Mouse (Mus musculus): ENCODE results near the gene Mis12.

Gene Mis12

DNA sequence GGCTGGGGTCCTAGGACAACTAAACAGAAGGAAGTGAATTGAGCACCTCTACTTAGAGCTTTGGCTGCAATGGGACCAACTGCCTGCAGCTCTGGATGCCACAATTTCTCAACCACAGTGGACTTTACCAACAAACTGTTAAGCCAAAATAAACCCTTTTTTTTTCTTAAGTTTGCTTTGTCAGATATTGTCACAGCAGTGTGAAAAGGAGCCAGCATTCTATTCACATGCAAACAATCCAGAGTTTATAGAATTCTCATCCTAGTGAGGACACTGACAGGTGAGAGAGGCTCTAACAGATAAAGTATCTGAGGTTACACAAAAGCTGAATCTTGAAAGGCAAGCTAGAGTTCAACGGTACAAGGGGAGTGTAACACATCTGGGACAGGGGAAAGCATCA is 2.4 kb upstream of the Mis12 start:
- in situ Hi-C loops (cut with MboI) = no loop called here

DNA sequence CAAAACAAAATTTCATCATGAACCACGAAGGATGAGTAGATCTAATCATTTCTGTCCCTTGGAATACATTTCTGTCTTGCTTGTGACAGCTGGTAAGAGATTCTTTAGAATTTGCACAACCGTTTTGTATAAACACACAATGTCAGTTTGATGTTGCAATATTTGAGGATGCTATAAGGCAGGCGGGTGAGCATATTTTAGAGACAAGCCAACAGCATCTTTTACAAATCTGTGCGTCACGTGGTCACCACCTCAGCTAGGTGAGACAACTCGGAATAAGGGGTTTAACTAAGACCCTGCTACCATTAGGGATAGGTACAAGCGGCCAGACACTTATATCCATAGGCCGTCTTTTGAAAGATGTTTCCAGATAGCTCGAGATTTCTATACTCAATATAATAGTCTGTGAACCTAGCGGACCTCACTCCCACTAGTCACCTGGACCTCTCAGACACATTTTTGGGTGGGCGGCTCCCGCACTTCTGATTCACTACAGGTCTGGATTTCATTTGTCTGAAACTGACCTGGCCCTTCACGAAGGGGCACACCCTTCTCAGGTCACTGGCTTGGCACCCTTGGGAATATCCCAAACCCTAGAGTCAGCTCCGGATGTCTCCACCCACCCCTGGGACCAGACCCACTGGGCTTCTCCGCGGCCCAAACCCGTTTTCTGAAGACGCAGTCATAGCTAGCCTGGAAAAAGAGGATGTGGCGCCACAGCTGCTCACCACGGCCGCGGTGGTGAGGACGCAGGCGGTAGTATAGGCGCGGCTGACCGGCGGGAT is 803 bp upstream of the Mis12 start:
- in situ Hi-C loops (cut with MboI) = no loop called here

DNA sequence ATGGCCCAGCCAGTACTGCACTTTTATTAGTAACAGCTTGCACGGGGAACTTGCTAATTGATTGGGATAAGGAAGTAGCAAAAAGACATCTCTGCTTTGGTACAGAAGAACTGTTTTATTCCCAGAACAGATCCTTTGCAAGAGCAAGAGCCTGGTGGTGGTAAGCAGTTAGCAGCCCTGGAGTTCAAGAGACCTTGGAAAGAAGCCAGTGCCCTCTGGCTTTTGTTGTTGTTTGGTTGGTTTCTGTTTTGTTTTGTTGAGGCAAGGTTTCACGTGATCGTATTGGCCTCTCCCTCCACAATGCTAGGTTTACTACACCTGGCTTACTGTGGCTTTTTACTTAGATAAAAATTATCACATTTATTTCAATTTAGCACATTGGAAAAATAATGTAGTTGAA is 8.9 kb downstream of the Mis12 start:
- in situ Hi-C loops (cut with MboI) = no loop called here

DNA sequence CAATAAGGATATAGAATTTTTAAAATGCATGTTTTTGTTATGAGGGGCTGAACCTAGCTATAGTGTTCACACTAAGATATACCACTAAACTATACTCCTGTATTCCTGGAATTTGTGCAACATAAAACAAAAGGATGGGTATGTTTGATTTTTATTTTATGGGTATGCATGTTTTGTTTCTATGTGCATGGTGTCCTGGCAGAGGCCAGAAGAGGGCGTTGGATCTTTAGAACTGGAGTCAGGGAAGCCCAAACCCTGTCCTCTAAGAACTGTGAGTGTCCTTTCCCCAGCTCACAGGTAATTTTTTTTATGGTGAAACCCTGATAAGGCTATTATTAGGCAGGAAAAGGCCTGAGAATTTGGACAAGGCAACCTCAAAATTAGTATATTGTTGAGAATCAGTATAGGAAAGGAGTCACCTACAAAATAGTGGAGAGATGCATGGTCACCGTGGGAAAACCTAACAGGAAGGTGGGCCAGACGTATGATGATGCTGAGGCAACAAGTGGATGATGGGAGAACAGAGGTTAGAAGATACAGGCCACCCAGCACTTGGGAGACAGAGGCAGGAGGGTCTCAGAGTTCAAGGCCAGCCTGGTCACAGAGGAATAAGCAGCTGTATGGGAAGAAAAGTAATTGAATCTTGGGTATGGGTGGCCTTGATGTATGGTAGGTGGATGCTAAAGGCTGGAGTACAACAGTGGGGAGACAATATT is 10.2 kb downstream of the Mis12 start:
- in situ Hi-C loops (cut with MboI) = no loop called here

DNA sequence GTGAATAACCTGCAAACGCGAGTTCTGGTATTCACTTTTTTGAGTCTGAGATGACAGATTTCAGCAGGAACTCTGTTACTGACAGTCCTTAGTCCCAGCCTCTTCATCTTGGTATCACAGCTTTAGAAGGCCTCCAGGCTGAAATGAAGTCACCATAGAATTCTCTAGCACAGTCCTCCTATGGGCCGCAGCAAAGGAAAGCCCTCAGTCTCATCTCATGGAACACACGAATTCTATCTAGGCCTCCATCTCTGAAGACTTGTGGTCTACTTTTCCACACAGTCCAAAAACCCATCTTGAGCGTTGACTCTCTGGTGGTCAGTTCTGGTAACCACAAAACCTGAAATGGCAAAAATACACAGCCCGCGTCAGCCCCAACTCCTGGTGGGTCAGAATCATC is 12.7 kb downstream of the Mis12 start:
- in situ Hi-C loops (cut with MboI) = no loop called here

DNA sequence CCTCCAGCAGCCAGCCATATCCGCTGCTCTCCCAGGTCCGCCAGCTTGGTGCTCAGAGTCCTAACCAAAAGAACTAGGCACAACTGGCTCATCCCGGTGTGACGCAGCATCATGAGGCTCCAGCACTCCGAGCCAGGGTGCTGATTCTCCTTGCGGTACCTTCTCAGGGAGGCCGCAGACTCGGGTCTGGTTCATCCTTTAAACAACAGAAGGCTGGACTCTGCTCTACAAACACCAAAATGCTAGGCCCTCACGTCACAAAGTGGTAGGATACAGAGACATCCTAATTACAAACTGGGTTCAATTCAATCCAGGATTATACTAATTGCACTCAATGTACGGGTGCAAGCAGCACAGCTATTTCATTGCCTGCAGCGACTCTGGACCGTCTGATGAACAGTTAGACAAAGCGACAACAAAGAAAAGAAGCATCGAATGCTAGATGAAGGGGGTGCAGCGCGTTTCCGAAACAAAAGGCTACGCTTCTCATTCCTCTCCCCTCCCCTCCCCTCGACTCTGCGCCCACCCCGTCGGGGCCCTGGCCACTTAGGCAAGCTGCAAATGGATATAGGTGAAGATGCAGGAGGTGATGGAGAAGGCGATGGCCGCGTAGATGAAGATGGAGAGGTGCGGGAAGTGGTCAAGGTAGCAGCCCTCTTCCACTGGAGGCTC is 13.2 kb downstream of the Mis12 start:
- in situ Hi-C loops (cut with MboI) = no loop called here

DNA sequence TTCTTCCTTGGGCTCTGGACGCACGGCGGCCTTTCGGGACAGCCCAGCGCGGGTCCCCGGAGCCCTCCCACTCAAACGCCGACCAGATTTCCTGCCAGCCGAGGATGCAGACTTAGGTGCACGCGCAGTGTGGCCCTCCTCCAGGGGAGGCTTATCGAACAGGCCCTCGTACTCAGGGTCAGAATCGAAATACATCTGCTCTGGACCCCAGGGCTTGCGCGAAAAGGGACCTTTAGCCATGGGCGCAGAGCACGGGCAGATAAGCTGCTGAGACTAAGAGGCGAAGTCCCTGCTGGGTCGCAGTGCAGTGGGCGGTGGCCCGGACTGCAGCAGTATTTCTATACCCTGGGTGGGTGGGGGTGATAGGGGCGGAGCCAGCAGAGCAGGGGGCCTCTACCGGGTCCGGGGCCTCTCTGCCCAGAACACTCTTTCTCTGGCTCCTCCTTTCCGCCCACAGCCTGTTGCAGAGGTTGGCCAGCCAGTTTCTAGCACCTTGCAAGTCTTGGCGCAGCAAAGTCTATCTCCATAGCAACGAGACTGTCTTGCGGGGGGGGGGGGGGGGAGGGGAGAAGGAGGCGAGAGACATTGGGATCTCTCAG is 13.9 kb downstream of the Mis12 start, which contains the start of gene 6330403K07Rik:
Gene 6330403K07Rik (minus strand): TSS at position 351 of the 599 bp plus-strand sequence.
- in situ Hi-C loops (cut with MboI) = no loop called here

DNA sequence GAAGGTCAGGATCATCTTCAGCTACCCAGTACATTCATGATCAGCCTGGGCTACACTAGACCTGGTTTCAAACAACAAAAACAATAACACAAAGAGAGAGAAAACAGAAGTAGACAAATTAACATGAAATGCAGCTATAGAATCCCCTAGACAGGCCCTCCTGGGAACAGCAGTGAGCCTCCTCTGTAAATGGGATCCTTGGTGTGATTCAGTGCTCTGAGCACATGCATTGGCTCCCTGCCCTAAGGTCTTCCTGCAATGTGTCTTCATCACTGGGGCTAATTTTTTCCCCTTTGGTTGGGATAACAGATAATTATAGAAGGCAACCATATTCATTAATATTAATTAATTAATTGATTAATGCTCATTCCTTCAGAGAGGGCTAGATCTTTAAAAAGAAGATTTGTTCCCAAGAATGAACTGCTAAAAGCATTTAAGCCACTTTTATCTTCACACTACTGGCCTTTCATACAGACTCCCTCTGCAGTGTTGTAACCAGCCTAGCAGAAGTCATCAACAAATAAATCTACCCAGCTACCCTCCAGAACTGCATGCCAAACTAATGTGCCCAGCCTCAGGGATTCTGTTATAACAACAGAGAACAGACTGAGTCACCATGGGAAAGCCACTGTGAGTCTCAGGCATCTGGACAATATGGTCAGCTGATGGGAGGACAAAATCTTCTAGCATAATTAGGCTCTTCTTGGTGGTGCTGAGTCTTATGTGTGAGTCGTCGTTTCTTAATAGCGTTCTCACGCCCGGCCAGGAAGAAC is 20.3 kb downstream of the Mis12 start:
- in situ Hi-C loops (cut with MboI) = no loop called here

DNA sequence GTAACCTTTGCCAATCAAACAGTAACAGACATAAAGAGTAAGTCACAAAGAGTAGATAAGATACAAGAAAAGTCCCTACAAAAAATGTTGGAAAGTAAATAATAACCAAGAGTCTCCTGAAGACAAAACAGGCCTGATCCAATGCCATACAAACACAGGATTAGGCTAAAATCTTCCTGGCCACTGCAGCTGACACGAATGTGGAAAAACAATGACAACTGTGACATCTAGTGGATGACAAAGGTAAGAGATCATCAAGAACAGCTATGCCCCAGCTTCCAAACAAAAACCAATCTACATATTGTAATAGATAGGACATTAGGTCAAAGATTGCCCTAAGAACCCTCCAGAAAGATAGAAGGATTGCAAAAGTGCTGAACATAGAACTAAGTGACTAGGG is 33.1 kb downstream of the Mis12 start:
- in situ Hi-C loops (cut with MboI) = no loop called here

DNA sequence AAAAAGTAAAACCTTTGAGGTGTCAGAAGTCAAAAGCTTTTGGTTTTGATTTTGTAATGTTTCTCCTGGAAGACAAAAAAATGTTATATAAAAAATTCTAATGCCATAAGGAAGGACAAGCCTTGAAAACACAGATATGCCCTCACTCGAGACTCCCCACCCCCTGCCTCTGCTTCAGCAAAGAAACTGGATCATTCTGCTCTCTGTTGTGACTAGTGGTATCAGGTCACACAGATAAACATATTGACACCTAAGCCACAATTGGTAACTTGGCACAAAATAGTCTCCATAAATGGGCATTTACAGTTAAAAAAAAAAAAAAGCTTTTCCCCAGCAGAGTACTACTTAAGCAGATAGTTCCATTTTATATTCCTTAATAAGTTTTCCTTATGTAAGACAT is 56.9 kb downstream of the Mis12 start:
- in situ Hi-C loops (cut with MboI) = no loop called here
